Mouse (Mus musculus) common myeloid progenitor, adult 5-6 weeks (primary cell): ENCODE data around the gene Prkar1a. TPM values are rescaled to one million over a fixed set of nuclear protein-coding genes. Genes with fewer than 3 reads are reported as not detected.

Source experiments
- ATAC-seq: replicated peaks from 2 replicates; pipeline ENCODE4 v1.8.0; 2016; ENCODE audit warnings: low read depth, mild to moderate bottlenecking, moderate TSS enrichment, inconsistent platforms; ENCODE audit not compliant: poor library complexity, severe bottlenecking
- total RNA-seq: library from RNA; stranded (forward); fragments of 200-1000, 187-1606 nt; gene quantifications from 2 replicates; pipeline ENCODE4 v1.2.3, GENCODE M21; 2017

Gene Prkar1a
- total RNA-seq, 1 experiment from 2014 or later, result 123 TPM

DNA sequence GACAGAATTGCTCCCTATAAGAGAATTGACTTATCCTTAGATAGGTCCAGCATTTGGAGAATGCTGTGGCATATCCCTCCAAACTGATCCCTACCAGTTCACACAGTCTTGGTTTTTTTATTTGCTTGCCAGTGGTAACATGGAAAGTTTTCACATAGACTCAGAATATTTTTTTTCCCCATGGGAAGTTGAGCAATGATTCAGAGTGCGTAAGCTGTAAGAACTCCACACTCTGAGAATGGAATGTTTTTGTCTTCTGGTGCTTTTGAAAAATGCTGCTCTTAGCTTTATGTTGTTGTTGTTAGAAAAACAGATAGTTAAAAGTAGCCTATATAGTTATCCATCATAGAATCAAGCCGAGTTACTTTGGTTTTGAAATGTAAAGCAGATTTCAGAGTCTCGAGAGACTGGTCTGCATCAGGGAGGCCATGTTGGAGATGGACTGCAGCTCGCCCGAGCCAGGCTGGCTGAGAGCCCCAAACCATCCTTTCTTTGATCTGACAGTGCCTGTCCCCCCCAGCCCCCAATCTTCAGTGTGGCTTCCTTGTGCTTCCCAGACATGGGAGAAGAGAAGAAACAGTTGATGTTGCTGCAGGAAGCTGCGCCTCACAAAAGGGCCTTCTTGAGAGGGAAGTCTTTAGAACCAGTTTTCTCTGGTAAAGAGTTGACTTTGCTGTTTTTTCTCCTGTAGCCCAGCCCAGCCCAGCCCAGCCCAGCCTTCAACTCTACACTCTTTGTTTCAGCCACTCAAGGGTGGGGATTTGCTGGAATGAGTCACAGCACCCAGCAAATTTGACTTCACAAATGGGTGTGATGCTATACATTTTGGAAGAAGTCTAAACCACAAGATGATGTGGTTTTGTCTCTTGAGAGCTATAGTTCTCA lies 22.2 kb downstream of the Prkar1a start:
- no peak for ATAC-seq

DNA sequence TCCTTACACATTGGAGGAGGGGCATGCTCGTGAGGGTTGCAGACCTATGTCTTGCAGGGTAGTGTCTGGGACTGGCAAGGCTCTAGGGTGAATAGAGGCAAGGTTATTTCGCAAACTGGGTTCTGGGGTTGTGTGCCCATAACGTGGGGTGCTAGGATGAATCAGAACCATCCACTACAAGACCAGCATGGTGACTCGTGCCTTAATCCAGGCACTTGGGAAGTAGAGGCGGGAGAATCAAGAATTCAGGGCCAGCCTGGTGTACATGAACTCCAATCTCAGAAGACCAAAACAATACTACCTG lies 22.8 kb downstream of the Prkar1a start:
- no peak for ATAC-seq

DNA sequence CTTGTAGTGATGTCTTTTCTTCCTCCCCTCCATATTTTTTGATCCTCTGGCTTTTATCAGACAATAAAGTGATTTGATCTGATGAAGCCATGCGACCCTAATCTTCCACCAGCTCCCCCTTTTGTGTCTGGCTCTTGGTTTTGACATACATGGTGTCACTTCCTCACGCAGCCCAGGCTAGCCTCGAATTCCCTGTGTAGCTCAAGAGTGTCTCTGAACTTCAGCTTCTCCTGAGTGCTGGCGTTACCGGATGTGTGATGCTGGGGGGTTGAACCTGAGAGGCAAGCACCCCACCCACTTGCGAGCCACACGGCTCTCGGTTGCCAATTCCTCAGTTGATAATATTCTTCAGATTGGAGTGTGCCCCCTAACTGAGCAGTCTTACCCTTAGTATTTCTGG lies 23.2 kb downstream of the Prkar1a start:
- no peak for ATAC-seq

DNA sequence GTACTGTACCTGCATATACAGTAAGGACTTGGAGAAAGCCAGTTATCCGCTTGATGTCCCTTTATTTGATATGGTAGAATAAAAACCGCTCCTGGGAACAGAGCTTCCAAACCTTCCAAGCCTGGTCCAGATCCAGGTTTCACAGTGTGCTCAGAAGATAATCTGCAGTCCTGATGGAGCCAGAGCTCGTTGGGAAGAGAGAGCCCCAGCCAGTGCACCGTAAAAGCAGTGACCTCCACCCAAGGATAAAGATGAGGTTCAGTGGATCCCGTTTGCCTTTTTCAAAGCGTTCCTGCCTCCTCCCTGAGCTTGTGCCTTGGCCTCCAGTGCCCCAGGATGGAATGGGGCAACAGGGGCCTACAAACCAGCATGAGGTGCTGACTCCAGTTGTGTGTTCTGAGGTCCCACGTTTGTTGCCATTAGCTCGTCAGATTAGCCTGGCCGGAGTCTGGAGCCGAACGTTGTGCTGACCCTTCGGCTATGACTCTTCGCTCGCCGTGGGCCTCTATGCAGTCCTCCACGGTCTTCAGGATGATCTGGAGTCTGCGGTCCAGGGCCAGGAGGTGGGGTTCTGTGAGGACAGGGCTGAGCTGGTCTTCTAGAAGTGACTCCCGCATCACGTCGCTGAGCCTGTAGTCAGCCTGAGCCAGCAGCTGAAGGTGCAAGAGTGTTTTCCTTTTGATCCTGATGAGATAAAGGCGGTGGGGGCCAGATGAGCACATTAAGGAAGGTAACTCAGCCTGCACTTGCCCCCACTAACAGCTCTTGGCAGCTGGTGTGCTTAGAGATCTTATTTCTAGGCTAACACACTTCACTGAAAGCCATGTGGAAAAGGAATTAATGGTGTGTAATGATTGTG lies 23.9 kb downstream of the Prkar1a start:
- ATAC-seq, result no peak

DNA sequence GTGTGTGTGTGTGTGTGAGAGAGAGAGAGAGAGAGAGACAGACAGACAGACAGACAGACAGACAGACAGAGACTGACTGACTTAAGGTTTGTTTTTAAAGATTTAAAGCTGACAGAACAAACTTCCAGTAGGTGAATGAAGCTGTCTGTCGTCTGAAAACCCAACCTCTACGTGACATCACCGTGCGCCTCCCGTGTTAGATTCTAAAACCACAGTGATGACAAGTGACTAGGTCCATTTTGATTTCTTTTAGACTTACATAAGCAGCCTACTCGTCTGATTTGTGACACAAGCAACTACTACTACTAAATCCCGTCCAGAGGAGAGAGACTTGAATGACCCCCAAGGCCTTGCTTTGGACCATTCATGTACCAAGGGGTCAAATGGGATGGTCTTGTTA lies 24.5 kb downstream of the Prkar1a start:
- no peak for ATAC-seq

DNA sequence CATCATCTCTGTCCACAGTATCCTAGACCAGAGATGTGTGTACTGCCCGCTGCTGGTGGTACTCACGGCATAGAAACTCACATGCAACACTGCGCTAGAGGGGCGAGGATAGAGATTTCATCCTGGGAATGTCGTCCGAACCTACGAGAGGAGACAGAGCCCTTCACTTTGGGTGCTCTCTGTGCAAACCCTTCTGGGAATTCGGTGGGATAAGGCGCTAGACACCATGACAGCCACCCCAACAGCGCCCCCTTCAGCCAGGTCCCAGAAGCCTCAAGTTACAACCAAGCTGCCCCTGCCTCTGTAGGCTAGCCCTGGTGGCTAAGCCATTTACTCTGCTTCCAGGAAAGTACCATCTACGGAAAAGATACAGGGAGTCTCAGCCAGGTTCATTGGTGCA lies 25.3 kb downstream of the Prkar1a start:
- ATAC-seq, result no peak

DNA sequence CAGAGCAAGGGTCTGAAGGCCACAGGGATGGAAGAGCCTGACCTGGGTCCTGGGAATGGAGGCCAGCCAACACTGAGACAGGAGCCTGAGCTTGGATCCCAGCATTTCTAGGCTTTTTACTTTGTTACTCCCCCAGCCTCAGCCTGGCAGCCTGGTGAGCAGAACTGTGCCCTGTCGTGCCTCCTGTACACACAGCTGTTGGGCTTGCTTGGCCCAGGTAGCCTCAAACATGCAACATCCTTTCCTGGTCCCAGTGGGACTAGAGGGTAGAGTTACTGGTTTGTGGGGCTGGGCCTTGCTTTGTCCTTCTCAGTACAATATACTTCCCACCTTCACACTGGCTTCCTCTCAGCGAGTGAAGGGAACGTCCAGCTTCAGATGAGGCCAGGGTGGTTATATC lies 26.0 kb downstream of the Prkar1a start:
- ATAC-seq, result no peak

DNA sequence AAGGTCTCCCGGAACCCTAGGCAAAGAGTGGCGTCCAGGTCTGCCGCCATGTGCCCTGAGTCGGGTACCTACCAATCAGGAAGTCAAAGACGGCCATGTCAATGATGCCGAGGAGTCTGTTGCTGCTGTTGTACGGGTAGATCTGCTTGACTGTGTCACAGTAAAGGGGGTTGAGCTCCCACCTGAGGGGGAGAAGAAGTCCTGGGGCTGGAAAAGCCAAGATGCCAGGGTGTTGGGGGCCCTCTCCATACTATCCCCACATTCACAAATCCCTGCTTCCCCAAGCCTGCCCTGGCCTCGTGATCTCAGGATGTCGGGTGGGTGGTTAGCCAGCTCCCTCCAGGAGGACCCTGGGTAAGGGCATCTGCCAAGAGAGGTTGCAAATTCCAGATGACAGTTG lies 26.6 kb downstream of the Prkar1a start:
- ATAC-seq, result no peak

DNA sequence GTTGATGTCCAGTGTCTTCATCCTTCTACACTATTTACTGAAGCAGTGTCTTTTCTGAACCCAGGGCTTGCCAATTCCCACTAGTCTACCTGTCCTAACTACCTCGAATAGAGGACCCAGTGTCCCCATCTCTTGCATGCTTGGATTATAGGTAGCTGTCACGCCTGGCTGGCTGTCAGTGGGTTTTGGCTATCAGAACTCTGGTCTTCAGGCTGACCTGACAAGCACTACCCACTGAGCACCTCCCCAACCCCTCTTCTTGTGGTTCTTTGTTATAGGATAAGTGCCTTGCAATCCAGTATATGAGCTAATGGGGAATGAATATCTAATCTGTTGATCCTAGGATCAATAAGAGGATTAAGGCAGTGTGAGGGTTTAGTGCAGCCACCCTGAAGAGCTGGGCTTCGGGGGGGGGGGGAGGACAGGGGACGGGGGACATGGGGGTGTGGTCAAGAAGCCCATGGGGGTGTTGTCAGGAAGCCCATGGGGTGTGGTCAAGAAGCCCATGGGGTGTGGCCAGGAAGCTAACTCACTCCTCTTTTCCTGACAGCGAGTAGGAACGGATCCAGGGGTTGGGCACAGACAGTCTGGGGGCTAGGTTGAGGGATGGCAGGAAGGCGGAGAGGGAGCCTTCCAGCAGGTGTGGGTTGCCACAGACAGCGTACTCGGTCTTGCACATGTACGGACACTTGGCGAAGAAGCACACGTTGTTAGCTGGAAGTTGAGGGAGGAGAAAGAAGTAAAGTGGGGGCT lies 27.6 kb downstream of the Prkar1a start:
- ATAC-seq, result no peak

DNA sequence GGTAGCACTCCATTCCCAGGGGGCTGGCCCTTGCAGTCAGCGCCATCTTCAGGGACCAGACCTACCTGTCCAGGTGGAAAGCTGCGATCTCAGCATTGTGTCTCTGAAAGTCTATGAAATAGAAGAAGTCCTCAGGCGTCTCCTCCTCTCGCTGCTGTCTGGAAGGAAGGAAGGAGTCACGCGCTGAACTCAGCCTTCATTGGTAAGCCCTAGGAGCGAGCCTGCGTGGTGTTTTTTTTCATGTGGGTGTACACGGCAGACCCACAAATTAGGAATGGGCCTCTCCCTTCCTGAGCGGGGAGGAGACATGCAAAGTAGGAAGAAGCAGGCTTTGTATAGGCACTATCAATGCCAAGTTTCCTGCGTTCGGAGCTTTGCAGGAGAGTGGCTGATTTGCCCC lies 29.1 kb downstream of the Prkar1a start:
- 0 out of 2 replicates have a peak, but pooled peaks have one; percentile 28 for ATAC-seq

DNA sequence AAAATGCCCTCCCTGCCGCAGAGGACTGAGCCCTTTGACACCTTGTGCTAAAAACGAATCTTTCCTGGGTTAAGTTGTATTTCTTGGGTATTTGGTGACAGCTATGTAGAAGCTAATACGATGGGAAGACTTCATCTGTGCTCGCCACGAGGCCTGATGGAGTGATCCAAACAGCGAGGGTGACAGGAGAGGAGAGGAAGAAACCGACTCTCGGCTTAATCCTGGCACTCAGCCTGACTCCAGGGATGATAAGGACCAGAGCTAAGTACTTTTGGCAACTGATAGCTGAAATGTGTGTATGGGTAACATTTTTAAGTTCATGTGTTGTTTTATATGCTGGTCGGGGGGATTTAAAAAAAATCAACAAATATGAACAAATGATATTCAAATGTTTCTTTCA lies 31.7 kb downstream of the Prkar1a start:
- no peak for ATAC-seq

DNA sequence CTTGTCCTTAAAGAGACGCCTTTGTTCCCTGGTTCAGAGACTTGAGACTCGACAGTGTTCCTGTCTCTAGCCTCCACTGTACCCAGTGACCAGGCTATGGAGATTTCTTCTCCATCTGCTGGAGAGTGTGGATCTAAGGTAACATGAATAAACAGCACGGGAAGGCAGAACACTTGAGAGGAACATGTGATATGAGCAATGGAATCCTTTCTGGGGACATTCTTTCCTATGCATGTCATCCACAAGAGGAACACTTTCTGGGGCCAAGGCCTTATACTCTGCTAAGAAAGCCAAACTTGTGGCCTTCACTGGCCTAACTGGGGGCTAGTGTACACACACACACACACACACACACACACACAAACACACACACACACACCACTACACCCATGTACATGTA lies 32.4 kb downstream of the Prkar1a start:
- no peak for ATAC-seq

DNA sequence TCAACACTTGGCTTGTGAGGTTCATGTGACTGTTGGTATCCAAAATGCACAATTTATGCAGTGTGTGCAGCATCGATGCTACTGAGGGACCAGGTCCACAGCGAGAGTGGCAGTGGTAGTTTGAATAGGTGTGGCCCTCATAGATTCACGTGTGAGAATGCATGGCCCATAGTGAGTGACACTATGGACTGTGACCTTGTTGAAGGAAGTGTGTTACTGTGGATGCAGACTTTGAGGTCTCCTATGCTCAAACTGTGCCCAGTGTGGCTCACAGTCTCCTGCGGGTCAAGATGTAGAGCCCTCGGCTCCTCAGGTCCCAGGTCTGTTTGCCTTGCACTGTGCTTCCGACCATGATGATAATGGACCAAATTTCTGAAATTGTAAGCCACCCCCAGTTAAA lies 33.0 kb downstream of the Prkar1a start:
- ATAC-seq, result no peak

DNA sequence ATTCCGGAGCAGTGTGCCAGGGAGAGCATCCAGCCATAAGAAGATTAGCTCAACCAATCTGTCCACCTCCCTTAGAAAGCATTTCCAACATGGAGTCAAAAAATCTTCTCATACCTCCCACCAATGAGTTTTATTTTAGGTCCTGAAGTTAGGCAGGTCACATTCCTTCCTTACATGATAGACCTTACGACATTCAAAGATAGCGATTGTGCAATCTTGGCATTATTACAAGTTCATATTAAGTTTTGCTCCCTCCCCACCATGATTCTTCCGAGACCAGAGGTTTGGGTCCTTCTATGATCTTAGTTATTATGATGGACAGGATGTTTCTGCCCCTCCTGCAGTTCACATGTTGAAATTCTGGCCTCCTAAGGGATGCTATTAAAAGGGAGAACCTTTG lies 40.3 kb downstream of the Prkar1a start:
- ATAC-seq, result no peak

DNA sequence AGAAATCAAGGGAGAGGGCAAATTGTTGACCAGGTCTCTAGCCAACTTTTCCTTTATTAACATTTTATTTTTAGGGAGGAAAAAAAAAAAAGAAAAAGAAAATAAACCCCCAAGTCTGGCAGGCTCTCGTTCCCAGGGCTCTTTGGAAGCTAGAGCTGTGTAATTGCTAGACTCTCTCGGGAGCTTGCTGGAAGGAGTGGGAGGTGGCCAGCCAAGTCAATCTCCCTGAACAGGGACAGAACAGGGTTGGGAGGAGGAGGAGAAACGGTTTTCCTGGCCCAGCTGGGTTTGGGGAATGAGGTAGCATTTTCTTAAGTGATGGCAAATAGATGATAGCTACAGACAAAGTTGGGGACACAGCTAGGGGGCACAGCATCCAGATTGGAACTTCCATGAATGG lies 43.5 kb downstream of the Prkar1a start:
- no peak for ATAC-seq

DNA sequence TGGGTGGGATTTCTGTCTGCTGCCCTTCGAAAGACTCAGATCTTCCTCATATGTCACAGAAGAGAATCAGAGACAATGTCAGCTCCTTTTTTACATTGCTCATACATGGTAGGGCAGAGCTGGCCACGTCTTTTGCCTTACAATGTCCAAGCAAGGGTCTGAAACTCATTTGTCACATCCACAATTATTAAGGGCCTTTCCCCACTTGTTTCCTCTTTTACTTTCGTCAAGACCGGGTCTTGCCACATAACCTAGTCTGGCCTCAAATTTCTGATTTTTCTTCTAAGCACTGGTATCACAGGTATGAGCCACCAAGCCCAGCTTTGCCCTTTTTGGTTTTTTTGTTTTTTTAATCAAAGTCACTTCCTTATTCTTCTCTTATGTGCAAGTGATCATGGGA lies 47.3 kb downstream of the Prkar1a start:
- ATAC-seq, result peak; percentile 29

DNA sequence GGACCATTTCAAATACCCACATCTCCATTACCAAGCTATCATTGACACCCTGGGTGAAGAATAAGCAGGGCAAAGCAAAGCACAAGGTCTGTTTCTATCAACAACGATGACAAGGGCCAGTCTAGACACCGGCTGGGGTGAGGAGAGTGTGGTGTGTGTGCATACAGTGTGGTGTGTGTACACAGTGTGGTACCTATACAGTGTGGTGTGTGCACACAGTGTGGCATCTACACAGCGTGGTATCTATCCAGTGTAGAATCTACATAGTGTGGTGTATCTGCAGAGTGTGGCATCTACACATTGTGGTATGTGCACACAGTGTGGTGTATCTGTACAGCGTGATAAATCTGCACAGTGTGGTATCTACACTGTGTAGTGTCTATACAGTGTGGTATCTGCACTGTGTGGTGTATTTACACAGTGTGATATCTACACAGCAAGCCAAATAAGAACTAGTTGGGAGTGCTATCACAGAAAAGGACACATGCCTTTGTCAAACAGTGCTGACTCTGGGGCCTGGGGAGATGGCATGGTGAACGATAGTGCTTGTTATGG lies 48.0 kb downstream of the Prkar1a start:
- ATAC-seq, result no peak

DNA sequence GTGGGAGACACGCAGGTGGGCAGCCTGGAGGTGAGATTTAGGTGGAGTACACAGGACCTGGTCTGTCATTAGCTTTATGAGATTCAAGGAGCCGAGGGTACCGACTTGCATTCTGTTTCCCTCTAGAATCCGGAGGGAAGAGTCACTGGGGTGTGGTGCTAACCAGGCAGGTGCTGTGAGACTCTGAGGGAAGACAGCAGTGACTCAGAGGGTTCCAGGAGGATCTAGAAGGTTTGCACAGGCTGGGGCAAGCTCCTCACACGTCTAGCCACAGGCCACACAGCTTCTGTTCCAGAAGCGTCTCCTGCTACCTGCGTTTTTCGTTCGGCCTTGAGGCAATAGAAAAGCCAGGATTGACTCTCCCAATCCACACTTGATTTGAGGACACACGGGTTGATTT lies 49.5 kb downstream of the Prkar1a start:
- no peak for ATAC-seq

DNA sequence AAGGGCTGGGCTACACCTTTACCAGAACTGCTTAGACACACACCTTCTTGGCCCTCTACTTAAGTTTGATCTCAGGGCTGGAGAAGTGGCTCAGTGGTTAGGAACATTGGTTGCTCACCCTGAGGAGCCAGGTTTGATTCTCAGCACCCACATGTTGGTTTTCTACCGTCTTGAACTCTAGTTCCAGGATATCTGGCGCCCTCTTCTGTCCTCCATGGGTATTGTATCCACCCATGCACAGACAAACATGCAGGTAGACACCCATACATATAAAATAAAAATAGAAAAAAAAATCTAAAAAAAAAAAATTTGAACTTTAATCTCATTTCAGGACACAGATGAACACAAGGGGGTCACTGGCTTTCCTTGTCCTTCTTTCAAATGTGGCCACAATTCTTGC lies 50.6 kb downstream of the Prkar1a start:
- no peak for ATAC-seq

DNA sequence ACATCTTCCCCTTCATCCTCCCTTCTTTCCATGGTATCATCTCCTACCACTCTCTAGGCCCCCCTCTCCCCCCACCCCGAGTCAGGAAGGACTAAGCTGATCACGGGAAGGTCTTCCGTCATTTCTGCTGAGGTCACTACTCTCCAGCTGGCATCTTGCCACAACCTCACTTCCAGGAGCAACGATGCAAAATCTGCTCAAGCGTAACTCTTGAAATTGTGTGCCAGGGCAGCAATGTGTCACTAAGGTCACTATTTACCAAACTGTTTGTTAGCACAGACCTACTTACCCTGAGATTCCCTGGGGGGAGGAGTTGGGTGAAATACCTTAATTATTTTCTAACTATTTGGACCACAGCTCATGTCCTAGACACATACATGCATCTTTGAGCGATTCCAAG lies 51.6 kb downstream of the Prkar1a start:
- ATAC-seq, result 0 out of 2 replicates have a peak, but pooled peaks have one; percentile 12
